Mouse (Mus musculus) cerebellum, postnatal 25 days (tissue): ENCODE measurements around the gene Nod2.

ENCODE experiments used
- DNase-seq, 2 experiments: peaks; one replicate each; pipeline ENCODE4 v3.0.0; 2021; ENCODE audit warnings: mixed read lengths in 2 of 2

Gene Nod2

DNA sequence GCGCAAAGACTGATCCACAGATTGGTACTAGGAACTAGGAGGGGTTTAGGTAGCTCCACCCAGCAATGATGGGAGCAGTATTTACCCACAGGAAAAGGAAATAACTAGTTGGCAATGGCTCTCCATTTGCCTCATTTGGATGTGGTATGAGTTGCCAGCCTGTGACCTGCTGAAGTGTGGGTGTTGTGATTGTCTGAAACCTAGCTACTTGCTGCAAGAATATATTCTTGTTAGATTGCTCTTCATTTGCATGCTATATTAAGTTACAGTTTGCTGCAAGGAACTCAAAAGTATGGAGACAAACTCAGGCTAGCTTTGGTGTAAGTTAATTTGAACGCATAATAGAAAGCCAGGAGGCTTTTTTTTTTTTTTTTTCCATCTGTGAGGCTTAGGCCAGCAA lies 33.5 kb downstream of the Nod2 start:
- DNase-seq, result no peak

DNA sequence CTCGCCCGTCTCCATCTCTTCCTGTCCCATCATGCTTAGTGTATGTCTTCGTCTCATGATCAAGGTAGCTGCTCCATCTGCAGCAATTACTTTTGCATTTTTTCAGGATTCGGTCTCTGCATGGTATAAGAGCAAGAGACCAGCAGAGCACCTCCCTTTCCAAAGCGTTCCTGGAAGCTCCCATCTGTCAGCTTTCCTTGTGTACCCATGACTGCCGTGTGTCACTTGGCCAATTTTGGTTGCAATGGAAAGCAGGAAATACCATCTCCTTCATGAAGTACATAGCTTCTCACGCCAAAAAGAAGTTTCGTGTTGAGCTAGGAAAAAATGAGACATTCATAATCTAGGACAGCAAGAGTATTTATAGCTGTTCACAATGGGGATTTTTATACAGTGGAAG lies 33.9 kb downstream of the Nod2 start:
- peak; percentile 38 to 54 for DNase-seq

DNA sequence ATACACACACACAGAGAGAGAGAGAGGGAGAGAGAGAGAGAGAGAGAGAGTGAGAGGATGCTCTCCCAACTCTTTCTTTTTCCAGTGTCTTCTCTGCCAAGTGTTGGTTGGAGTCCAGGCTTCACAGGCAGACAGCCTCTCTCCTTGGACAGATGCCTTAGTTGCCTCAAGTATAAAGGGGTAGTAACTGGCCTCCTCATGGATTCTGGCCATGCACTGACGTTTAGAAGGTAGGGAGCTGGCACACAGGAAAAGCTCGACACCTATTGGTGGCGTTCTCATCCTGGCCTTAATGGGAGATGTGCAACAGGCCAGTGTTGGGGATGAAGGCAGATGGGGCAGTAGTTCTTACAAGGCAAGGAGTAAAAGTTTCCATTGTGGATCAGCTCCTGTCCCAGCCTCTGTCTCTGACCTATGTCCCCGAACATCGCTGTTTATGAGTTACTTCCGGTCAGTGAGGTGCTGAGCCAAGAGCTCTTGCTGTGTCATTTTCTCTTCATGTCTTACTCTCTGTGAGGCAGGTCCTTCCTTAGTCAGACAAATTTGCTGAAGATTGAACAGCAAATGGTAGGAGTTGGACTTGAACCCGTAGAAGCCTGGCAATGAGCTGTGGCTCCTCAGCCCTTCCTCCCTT lies 36.7 kb downstream of the Nod2 start:
- DNase-seq, result peak in 1 of 2 experiments; percentile 40

DNA sequence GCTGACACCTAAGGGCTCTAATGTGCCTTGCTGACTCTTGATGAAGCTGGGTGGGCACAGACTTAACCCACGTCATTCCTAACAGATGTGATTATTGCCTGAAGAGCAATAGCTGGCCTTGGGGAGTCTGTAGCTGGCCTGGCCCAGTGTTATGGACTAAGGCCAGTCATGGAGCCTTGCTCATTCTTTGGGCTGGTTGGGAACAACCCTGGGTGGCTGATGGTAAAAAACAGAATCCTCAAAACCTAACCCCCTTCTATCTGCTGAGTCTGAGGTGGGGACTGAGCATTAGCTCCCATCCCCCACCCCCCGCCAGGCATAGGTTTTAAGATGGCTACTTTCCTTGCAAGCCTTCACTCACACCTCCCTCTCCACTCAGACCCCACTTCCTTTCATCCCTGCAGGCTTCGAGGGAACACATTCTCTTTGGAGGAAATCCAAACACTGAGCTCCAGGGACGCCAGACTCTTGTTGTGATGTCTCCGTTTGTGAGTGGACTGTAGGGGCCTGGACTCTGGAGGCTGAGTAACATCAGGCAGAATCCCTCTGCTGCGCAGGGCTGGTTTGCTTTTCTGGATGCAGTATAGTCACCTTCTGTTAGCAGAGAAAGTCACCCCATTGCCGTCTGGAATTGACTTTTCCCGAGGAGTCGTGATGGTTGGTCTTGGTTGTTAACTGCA lies 39.3 kb downstream of the Nod2 start:
- DNase-seq, result no peak

DNA sequence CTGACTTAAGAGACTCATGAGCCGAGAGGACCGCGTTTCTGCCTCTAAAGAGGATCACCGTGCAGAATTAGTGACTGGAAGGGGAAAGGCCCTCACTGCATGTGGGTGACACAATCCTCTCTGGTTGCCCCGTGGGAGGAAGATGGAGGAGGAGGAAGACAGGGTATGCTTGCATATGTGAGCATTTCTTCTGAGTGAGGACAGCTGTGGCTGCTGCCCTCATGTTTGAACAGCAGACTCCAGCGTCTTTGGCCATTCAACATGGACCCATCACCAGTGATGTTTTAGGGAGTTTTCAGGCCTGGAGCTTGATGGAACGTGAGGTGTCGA lies 39.8 kb downstream of the Nod2 start:
- DNase-seq, result no peak

DNA sequence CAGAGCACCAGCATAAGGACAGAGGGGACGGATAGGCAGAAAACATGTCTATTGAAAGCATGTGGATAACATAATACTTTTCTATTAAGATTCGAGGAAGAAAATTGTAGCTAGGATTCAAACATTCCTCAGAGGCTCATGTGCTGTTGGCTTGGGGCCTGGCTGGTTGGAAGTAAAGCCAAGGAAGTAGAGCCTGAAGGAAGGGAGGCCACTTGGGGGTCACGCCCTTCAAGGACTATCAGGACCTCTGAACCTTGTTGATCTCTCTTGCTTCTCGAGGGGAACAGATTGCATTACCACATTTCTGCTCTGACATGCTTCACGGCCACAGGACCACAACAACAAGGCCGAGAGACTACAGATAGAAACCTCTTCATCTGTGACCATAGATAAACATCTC lies 42.0 kb downstream of the Nod2 start:
- no peak for DNase-seq

DNA sequence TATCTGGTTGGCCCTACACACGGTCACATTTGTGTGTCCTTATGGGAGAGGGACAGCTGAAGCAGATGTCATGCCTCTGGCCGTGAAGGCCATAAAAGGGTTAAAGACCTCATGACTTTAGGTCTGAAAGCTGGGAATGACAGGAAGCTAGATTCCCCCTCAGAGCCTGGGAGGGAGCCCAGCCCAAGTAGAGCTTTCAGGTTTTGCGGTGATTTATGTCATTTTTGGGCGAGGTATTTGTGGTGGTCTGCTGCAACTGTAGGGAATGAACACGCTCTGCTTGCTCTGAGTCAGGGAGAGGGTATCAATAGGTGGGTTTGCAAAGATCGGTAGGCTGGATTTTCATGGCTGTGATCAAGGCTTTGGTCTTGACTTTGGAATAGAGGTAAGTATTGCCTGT lies 42.8 kb downstream of the Nod2 start:
- no peak for DNase-seq

DNA sequence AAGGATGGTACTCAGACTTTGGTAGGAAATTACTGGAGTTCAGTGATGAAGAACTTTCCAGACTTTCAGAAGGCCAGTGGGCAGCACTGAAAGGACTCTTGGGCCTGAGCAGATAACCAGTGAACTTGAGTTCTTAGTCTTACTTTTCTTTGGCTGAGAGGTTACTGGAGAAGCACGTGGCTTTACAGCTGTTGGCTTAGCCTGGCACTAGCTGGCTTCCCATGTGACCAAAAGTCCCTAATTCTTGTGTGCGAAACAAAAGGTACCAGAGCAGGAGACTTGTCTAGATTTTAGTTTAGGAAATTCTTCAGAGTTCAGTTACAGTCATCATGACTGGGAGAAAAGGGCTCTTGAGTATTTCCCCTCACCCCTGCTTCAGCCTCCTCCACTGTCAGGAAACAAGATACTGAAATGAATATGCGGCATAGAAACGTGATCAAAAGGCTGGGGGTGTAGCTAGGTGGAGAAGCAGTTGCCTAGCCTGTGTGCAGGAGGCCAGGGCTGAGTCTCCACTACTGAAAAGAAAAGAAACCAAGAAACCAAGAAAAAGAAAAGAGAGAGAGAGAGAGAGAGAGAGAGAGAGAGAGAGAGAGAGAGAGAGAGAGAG lies 44.3 kb downstream of the Nod2 start:
- no peak for DNase-seq

DNA sequence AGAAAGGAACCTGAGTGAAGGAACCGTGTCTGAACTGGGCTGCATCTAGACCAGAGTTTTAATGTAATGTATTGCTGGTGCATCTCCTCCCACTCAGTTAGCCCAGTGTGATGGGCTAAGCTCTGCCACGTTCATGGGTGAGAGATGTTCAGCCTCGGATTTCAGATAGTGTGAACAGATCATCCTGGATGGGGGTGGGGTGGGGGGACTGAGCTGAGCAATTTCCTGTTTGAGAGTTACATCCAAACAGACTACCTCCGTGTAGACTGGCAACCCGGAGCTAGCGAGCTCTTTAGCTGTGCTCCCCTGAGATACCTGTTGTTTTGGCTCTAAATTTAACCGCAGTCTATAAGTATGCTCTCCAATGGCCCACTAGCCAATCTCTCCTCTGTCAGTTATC lies 44.8 kb downstream of the Nod2 start:
- no peak for DNase-seq

DNA sequence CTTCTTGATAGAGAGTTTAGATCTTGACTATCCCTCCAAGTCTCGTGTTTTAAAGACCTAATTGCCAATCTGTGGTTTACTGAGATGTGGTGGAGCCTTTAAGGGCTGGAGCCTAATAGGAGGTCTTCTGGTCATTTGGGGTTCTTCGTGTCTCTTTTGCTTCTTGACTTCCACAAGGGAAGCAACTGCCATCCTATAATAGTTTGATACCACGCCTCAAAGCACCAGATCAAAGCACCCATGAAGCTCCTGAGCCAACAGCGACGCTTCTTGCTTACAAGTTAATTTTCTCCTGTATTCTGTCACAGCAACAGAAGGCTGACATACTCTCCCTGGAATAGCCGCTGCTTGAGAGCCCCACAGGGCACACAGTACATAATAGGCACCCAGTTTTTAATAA lies 45.8 kb downstream of the Nod2 start:
- DNase-seq, result no peak

DNA sequence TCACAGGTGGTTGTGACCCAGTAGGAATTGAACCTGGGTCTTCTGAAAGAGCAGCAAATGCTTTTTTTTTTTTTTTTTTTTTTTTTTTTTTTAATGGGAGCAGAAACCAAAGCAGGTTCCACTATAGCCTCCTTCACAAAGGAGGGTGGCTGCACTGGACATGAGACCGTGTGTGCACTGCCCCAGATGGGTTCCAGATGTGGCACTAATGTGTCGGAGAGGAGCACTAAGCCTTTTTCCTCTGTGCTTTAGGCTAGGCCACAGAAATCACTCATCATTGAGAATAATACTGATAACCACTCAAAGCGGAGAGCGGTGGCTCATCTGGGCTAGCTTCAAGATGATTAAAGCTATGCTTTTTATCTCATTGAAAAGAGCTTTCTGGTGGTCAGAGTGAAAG lies 46.3 kb downstream of the Nod2 start:
- DNase-seq, result no peak

DNA sequence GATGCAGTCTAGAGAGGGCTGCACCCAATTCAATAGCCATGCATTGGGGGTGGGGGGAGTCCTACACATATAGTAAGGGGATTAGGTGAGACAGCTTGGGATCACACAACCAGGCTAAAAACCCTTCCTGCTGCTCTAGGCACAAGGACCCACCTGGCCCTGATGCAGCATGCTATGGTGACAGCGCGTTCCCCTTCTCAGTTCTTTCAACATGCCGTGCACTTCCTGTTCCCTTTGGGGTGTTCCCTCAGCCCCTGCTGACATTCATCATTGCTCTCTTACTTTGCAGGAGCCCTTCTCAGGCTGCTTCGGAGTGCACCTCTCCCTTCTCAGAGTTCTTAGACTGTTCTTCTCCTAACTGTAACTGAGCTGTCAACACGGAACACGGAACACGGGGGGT lies 47.2 kb downstream of the Nod2 start:
- no peak for DNase-seq

DNA sequence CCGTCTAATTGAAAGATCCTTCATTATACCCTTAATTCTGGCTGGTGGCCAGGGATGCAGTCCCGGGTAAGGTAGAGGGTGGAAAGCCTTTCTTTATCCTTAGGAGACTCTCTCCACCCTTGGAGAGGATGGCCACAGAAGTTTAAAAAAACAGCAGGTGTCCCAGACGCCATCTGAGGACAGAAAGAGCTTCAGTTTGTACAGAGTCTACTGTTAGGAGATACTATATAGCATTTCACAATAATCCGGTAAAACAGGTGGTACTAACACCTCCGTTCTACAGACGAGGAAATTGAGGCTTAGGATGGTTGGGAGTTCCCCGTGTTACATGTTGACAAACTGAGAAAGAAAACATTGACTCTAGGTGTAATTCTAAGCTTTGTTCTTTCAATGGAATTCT lies 49.1 kb downstream of the Nod2 start:
- peak in 1 of 2 experiments; percentile 41 for DNase-seq

DNA sequence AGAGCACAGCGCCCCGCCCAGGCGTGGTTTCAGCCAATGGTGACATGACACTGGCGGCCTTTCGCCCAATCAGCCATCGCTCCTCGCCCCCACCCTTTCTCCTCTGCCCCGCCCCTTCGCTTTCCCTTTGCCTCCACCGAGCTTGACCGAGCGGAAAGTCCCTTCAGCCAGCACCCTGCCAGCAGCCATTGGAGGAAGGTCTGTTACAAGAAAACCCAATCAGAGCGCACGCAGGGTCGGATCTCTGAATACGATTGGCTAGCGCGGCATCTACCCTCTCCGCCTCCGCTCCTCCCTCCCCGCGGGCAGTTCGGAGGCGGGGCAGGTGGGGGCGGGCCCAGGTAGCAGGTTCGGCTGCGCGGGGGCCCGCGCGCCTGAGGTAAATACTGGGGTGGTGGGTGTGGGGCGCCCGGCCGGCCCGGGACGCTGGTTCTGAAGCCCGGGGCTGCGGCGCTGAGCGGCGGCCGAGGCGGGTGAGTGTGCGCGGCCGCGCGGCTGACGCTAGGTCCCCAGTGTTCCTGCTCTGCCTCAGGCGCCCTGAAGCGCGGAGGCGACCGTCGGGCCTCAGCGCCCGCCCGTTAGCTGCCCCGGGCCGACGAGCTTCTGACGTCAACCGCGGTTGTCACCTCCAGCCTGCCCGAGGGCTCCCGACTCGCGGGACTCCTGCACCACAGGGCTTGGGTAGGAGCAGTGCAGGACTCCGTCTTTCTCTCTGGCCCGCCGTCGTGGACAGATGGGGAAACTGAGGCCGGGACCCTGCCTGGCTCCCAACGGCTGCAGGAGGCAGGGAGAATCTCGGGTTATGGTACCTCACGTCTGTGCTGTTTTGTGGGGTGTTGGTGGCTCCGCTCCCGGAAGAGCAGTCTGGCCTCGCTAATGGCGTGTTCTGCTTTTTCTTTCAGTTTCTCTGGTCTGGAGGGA lies 49.9 kb downstream of the Nod2 start, which contains the start of gene Cyld:
TSS of gene Cyld (plus strand) at position 308 of the 921 bp plus-strand sequence.
- peak; percentile 98 to 99 for DNase-seq

DNA sequence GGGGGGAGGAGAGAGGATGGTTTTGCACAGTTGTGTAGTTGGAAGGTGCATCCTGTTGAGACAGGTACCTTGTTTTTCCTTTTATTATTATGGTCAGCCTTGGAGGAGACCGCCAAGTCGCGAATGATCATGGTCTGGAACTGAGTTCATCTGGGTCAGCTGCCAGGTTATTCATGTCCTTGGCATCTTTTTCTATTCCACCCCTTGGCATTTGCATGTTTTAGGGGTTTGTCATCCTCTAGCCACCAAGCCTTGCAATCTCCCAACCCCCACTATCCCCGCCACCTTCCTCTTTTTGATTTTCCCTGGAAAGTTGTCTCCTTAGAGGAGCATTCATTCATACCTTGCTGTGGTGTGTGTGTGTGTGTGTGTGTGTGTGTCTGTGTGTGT lies 50.5 kb downstream of the Nod2 start:
- DNase-seq, result peak; percentile 43 to 51

DNA sequence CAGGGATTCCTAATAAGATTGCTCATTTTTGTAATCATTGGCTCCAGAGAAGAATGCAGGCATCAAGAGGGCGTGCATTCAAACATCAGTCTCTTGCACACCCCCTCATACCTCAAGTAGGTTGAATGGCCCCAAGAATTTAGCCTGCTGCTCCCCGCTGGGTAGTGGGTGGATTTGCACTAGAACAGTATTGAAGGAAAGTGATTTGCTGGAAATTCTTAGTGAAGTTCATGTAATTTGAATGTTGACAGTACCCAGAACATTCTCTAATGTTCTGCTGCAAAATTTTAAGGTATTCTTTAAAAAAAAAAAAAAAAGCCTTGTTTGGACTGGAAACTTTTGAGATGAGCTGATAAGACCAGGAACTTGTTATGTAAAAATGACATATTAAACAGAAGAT lies 50.9 kb downstream of the Nod2 start:
- DNase-seq, result no peak

DNA sequence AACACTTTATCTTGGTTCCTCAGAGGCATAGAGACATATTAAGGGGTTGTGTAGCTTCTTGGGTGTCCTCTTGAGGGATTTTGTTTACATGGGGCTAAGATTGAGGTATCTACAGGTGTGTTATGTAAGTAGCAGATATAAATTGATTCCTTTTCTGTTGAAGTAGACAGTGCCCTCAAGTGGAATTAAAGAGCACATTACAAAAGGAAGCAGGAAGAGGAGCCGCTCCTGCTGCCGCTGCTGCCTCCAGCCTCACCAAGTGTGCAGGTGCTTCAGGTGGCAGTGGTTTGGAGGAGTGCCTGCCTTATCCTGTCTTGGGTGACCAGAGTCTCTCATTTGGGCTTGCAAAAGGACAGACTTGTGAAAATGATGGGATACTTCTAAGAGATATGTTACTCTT lies 54.5 kb downstream of the Nod2 start:
- DNase-seq, result peak; percentile 32 to 47

DNA sequence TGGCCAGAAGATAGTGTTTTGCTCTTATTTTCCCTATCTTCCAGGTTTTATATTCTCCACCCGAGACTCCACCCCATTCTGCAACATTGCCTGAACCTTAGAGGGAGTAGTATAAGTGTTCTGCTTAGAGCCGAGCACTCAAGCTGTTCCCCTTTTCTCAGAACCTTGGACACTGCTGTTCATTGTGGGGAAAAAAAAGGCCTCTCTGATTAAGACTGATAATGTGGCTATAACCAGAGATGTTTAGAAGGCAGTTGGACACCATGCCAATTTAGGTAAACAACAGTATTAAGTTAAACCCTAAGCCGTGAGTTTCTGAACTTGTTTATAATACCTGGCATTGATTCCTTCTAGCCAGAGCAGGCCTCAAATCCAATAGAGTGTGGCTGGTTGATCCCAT lies 55.7 kb downstream of the Nod2 start:
- DNase-seq, result no peak

DNA sequence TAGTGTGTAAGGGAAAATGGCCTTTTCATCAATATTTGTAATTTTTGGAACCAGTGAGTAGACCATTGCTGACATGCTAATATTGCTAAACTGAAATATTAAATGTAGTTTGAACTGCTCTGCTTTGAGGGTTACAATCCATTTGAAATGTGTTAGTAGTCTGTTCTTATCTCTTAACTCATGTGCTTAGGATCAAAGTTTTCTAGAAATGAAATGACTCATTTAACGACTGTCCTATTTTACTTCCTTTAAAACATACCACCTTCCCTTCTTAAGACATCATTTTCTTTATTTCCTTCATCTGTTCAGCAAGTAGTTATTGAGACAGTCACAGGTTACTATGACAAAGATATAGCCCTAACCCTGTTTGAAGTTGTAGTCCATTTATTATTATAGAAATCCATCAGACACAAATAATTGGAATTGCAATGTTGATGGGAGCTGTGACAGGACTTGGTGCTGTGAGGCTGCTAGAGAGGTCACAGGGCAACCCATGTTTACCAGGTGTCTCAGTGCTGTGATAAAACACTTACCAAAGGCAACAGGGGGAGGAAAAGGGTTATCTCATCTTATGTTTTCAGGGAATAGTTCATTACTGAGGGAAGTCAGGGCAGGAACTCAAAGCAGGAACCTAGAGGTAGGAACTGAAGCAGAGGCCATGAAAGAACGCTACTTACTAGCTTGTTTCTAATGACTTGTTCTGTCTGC lies 76.3 kb downstream of the Nod2 start:
- DNase-seq, result no peak
